Mouse (Mus musculus): ENCODE measurements around the gene Rnls.

The Rnls gene

DNA sequence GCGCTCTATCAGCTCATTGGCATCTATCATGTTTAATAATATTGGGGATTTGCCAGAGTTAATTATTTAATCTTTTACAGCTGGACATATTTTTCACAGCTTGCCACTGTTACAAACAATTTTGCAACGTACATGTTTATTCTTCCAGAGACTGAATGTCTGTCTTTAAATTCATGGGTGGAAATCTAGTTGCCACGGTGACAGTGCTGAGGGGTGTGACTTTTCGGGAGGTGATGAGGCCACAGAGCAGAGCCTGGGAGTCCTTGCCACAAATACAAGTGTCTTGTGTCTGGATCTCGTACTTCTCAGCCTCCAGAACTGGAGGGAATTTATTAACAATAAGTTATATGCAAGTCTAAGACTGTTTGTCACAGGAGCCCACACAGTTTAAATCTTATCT is 212.5 kb downstream of the Rnls start:
- no peak for DNase-seq (ENCODE audit: low spot score in 2 of 2)

DNA sequence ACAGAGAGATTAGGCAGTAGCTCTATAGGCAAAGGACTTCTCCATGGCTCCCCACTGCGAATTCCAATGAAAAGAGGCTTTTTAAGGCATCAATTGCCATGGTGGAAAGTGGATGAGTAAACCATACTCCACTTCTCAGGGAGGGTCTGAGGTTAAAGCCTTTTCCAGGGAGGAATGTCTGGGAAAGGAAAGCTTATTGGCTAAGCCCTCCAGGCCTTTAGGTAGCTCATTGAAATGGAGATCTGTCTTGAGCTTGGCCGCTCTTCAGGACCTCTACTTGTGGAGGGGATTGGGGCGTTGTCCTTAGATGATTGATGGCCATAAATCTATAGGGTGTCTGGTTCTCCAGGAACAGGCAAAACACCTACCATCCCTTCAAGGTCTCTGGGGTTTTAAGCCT is 213.2 kb downstream of the Rnls start:
- DNase-seq (ENCODE audit: low spot score in 2 of 2) = no peak

DNA sequence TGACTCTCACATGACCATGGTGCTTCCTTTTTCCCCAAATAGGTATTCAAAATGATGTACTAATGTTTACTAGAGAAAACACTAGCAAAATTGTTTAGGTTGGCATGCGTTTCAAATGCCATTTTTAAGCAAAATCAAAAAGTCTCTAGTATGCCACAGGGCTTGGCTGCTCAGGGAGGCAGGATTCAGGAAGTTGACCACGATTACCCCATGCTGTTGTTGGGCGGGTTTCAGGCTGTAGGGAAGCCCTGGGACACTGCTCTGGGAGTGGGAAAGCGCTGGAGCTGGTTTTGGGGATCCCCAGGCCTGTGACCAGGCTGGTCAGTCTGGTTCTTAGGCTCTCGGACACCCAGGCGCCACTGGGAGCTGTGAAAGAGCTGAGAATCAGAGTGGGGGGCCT is 213.7 kb downstream of the Rnls start:
- DNase-seq (ENCODE audit: low spot score in 2 of 2) = no peak

DNA sequence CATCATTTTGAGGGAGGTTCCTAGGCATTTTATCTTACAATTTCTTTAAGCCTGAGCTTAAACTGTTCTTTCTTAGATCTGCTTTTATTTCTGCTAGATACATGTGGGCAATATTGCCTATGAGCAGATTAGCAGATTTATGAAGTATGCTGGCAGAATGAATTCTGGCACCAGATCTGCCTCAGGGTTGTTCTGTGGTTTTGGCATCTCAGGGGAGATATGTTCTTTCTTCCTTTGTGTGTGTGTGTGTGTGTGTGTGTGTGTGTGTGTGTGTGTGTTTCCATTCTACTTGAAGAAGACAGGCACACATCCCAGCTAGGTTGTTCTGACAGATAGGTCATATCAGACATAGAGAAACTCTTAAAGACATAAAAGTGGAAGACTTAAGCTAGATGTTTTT is 218.1 kb downstream of the Rnls start:
- no peak for DNase-seq (ENCODE audit: low spot score in 2 of 2)

DNA sequence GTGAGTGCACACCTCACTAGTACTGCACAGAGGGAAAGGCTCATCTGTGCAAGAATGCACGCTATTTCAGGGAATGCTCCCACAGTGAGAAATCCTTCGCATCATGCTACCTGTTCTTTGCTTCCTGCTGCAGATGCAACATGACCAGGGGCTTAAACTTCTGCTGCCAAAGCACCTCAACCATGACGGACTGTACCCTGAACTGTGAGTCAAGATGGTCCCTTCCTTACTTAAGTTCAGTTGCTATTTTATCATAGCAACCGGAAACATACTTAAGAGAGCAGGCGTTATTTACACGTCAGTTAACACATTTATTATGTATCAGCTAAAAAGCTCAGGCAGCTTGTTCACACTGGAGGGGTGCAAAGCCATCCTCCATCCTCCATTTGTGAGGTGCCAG is 222.2 kb downstream of the Rnls start:
- no peak for DNase-seq (ENCODE audit: low spot score in 2 of 2)

DNA sequence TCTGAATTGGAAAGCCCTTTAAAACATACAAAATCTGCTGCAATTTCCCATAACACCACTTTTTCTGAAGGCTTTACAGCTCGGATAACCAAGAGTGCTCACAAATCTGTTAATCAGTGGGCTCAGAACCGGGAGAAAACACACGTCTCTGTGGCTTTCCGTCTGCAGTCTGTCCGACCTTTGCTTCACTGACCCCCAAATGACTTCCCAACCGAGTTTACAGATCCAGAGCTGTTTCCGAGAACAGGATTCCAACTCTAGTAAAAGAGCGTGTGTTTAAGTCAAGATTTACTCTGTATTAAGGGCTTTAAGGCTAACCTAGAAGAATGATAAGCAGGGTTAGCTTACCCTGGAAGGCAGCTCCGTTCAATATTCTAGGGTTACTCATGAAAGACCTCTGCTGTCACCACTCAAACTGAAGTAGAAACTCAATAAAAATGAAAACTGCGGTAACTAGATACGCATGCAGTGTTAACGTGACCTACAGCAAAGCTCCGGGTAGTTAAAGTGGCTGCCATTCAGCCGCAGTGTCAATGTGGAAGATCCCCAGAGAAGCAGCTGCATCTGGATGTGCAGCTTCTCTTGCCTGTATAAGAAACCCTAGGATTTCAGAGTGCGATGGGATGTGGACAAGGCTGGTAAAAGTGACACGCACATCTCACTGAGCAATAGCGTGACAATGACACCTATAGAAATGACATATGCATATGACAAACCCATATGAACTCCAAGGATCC is 224.4 kb downstream of the Rnls start:
- DNase-seq (ENCODE audit: low spot score in 2 of 2) = no peak

DNA sequence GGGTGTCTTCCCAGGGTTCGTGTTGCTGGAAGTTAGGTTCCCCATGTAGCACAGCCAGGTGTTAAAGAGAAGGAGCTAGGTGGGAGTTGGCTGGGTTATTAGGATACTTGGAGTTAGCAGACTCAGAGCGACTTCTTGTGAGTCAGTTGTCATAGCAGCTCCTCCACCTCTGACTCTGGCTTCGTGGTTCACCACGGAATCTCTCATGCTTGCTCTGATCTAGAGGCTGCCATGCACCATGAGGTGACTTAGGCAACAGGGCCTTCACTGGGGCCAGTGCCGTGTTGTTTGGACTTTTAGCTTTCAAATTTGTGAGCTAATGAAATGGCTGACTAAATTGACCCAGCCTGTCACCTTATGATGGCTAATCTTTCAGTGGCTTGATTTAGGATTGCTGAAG is 227.3 kb downstream of the Rnls start:
- DNase-seq (ENCODE audit: low spot score in 2 of 2) = no peak

DNA sequence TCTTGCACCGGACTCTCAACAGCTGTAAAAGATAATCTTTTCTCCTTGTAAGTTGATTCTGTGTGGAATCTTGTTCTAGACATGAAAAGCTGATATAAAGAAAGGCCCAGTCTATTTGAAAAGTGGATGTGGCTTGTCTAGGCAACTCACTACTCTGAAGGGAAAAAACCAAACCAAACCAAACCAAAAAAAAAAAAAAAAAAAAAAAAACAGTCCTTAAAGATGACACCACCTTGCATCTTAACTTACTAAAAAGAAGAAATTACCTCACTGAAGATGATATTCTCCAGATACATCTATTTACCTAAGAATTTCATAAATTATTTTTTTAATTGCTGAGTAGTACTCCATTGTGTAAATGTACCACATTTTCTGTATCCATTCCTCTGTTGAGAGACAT is 230.2 kb downstream of the Rnls start:
- DNase-seq (ENCODE audit: low spot score in 2 of 2) = no peak

DNA sequence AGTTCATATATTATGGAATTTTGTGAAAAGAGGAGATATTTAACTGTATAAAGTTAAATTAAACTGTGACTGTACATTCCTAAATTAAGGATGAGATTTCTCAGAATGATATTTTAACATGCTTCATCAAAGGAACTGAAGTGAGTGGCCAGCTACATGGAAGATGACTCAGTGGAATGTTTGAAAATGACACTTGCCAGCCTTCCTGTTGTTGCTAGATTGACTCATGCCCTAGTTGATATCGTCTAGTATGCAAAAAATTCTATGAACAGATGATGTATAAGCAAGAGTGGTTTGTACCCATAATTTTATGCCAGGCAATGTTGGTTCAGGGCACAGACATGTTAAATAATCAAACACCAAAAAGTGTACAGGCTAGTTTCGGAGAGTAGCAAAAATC is 232.2 kb downstream of the Rnls start:
- DNase-seq (ENCODE audit: low spot score in 2 of 2) = no peak

DNA sequence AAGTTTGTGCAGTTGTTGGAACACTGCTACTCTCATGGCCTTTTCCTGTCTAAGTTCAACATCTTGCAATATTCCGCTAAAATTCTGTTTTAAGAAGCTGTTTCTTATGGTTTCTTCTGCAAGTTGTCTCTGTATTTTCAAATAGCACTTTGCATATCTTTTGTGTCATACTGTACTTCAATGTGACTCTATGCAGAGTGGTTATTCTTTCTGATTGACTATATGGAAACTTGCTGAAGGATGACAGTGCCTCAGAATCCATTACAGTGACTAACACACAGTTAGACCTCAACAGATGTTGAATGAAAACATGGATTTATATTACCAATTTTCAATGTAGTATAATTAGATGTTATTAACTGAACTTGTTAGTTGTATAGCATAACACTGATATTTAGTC is 232.9 kb downstream of the Rnls start:
- no peak for DNase-seq (ENCODE audit: low spot score in 2 of 2)

DNA sequence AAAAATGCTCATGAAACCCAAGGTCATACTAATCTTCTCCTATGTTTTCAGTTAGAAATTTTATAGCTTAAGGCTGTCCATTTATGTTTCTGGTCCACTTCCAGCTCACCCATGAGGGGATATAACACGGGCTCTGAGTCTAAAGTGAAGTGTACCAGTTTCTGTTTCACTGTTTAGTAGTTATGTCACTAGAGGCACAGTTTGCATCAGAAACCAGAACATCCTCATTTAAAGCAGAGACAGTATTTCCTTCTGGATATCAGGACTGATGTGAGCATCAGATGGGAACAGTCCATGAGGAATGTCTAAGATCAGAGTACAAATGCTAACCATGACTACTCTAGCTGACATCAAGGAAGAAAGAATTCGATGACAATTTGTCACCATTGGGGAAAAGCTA is 233.9 kb downstream of the Rnls start:
- DNase-seq (ENCODE audit: low spot score in 2 of 2) = no peak

DNA sequence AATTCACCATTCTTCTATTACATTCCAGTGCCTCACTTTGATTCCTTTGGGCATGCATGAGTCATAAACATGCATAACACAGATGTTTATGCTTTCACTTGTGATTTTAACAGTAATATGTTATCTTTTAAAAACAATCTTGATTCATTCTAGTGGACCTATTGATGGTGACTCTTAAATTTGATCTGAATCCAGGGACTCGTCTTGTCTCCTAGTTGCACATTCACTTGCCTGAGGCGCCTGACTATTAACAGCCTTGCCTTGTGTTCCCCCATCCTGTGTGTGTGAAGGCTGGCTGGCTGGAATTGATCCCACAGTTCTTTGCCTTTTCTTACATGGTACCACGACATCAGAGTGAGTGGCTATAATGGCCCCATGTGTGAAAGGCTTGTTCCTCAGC is 243.7 kb downstream of the Rnls start:
- no peak for DNase-seq (ENCODE audit: low spot score in 2 of 2)

DNA sequence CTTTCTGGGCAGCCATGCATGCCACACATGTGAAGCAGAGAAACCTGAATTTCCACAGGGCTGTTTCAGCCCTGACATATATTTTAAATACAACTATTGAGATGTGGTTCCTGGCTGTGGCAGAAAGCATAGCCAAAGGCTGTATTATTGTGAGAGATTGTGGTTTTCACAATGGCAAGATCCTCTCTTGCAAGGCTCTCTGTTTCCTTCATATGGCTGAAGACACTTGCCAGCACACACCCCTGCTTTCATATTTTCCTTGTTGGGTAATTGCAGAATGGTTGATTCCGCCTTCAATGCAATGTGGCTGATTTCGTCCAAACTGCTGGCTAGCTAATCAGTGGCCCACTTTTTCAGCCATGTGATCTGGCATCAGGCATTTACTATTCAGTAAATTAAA is 248.9 kb downstream of the Rnls start:
- no peak for DNase-seq (ENCODE audit: low spot score in 2 of 2)

DNA sequence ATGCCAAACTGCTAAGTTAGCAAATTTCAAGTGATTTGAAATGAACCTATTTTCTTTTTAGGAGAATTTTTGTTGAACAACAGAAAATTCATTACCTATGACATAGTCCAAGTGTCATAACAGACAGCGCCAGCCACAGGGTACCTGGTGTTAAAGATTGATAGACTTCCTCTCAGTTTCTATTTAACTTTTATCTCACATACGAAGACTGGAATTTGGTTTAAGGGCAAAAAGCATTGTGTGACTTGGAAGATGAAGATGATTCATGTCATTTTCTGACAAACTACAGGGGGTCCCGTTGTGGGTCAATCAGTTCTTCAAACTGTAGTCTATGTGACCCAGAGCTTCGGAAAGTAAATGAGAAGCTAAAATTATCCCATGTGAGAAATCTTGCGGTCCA is 254.8 kb downstream of the Rnls start:
- no peak for DNase-seq (ENCODE audit: low spot score in 2 of 2)

DNA sequence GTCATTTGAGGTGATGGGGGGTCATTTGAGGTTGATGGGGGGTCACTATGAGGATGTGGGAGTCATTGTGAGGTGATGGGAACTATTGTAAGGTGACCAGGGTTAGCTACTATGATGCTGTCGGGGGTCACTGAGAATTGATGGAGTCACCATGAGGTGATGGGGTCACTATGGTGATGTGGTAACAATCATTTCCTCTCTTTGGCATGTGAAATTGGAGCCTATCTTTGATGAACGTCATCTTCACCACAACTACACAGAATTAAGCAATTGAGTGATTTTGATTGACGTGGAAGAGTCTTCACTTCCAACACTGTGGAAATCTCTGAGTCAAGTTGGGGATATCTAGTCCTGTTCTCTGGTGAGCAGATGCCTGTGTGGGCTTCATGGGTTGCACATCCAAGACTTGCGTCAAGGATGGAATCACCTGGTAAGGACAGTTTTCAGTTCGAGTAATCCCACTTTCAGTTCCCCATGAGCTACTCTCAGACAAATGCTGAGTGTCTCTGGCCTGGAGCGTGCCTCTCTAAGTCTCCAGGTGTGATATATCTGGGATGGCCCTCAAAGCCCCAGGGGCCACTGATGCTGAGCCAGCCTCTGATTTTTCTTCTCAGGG is 269.4 kb downstream of the Rnls start:
- DNase-seq (ENCODE audit: low spot score in 2 of 2) = no peak

DNA sequence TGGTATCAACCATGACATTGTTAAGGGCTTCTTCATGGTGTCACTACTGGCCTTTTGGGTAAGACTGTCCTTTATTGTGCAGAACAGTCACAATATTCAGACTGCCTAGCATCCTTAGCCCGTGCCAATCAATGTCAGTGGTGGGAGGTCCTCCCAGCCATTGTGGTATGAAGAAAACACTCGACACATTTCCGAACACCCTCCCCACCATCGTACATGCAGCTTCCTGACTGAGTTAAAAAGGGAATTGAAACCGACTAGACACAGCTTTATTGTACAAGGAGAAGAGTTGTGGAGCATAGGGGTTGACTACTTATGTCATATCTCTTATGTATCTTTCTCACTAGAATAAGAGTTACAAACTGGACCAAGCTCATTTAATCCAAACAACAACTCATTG is 272.1 kb downstream of the Rnls start:
- no peak for DNase-seq (ENCODE audit: low spot score in 2 of 2)

DNA sequence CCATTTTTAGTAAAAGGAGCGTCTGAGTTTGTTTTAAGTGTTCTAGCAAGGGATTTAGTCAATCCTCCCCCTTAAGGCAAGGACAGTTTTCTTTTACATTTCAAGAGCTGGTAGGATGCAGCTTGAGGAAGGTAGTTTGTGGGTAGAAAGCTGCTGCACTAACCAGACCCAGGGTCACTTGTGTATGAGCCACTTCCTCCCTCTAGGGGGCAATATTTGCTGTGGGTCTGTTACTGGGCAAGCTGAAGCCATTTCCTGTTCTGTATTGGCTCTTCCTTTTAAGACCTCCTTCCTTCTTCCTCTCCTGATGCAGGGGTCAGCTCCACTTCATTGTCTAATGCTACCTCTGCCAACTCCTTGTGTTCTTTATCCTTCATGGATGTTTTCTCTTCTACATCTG is 273.2 kb downstream of the Rnls start:
- no peak for DNase-seq (ENCODE audit: low spot score in 2 of 2)

DNA sequence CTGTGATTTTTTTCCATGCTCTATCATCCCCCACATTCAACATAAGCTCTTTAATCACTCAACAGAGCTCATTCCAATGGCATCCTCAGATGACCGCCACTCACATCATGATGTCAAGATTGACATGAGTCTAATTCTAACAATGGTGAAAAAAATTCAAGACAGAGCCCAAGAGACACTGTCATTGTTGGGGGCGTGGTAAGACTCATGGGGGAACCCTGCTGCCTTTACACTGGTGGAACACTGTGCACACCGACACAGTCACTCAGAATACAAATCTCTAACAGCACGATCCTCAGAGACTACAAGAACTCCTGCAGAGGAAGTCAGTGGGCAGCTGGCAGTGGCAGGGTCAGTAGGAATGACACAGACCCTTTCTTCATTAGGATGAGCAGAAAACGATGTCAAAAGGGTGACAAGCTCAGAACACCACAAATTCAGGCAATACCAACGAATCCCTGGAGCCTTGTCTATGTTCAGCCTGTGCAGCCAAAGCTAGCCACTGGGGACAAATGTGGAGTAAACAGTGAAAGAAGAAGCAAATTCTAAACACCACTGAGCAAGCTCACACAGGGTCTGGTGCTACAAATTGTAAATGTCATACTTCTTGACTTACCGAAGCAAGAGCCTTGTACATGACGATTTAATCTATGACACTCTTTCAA is 277.3 kb downstream of the Rnls start:
- no peak for DNase-seq (ENCODE audit: low spot score in 2 of 2)

DNA sequence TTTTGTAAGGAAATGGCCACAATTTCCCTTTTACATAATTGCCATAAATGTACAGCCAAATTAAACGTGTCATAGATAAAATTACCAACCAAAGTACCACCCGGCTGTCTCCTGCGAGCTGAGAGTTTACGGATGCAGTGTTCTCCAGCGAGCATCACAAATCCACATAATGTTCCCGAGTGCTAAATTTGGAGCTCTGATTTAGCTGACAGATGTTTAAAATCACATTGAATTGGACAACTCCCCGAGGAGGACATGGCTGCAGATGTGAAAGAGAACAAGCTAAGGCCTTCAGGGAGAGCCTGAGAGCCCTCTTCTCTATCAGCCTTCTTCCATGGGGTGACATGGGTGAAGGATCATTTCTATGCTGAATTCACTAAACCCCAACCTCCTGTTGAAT is 278.3 kb downstream of the Rnls start:
- DNase-seq (ENCODE audit: low spot score in 2 of 2) = no peak

DNA sequence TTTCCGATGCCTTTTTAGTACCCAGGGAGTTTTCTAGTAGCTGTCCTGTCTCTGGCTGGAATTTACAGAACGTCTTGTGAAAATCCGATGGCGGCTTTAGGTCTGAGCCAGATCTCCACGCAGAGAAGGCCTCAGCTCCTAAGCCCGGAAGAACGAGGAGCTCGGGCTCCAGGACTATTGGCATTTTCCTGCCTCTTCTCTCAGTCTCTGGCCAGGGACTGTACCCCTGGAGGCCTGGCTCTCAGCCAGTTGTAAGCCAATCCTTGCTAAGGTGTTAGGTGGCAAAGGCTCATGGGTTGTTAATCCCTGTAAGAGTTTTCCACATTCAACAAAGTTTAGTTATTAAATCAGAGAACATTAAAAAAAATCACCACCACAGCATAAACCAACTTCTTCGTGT is 281.7 kb downstream of the Rnls start:
- no peak for DNase-seq (ENCODE audit: low spot score in 2 of 2)

DNA sequence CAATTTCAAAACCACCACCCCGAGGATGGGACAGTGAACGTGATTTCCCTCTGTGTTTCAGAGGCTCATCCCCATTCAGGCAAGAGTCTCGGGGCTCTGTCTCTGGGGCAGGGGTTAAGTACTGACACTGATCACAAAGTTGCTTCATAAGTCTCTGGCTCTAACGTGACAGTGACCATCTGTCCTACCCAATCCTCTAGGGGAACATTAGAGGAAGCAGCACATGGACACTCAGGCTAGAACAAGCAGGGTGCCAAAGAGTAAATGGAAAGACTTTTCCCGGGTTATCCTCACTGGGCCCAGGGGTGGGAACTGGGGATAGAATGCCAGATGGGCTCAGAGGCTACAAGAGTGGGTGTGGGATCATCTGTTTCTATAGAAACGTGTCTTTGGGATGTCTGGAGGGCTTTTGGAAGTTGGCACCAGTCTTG is 282.1 kb downstream of the Rnls start:
- no peak for DNase-seq (ENCODE audit: low spot score in 2 of 2)

DNA sequence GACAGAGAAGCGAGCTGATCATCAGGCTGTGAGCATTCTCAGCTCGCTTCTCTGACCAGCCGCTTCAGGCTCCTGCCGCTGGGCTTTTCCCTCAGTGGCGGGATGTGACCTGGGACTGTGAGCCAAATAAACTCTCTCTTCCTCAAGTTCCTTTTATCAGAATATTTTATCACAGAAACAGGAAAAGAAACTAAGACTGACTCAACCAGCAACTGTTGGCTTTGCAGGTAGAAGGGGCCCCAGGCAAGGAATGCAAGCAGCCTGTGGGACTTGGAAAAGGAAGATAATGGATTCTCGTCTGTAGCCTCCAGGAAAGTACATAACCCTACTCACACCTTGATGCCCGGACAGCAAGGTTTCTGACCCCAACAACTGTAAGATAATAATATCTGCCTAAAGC is 283.0 kb downstream of the Rnls start:
- DNase-seq (ENCODE audit: low spot score in 2 of 2) = no peak

DNA sequence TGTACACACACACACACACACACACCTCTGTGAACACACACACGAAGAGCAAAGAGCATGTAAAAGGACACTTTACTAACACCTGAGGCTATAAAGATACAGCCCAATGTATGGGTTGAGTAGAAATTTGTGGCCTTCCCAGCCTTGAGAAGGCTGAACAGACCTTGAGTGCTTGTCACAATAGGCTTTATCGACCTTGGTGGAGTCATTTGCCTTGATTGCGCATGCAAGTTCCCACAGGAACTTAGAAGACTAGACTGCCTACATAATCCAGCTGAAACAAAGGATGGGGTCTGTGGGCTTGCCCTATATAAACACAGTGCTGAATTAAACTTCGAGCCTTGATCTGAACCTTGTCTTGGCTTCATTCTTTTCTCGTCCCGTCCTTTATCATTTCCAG is 288.2 kb downstream of the Rnls start:
- DNase-seq (ENCODE audit: low spot score in 2 of 2) = no peak

DNA sequence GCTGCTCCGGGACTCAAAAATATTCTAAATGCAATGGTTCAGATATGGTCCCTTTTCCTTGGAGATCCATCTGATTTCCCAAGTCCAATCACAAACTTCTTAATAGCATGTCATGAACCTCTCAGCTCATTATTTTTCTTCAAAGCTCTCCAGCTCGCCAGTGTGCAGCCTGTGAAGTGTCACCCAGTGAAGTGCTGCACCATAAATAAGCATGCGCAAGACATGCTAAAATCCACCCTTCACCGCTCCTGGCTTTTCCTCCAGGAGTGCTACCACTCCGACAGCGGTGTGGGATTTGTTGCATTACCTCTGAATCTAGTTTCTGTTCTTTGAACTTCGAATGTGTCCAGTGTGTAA is 289.3 kb downstream of the Rnls start:
- DNase-seq (ENCODE audit: low spot score in 2 of 2) = no peak

Data from urinary bladder, adult 18-20 months (tissue).